21 mouse cellular contexts compared by ENCODE assay signal in the genomic region with DNA sequence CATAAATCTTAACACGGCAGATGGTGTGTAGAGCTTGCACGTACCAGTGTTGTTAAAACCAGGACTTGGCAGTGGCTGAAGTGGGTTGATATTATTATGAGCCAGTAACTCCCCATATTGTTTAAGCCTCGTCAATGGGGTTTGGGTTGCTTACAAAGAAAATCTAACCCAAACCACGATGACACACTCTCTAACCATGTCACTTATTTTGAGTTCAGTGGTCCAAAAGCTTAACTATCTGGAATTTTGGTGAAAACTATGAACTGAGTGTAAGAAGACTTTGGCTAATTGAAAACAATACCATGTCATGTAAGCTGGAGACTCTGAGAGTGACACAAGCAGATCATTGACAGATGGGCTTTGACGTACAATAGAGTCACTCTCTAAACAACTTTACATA. TPM values are rescaled to one million over a fixed set of nuclear protein-coding genes. Genes with fewer than 3 reads are reported as not detected.
DNase-seq lines count a peak whose midpoint lies in the region; TF ChIP-seq lines count a peak whose summit lies in the region.
"Had no signal": no experiment of that assay in that cellular context is flagged by ENCODE, and none has a peak within 500 bp of the region (broad histone marks: within the 10 kb centered on the region; RNA-seq: fewer than 3 reads in every experiment).

No protein-coding gene starts in this region.

- TF ChIP-seq POLR2A in embryonic fibroblast, embryonic 13.5 days (IDR thresholded peaks at IDR 0.05; ENCODE audit: low read depth, low read length): no peak

- DNase-seq in 3T3-L1 (ENCODE audit: low read depth, low spot score): peak; percentile 51
- peak; percentile 90 for DNase-seq in Muller cell, postnatal 12 days (ENCODE audit: inconsistent ontology term)
- no peak for DNase-seq in right cerebral cortex, postnatal 10 days (ENCODE audit: low spot score in 2 of 2)
- DNase-seq in forebrain, embryonic 10.5 days (ENCODE audit: extremely low spot score, low spot score): no peak
- DNase-seq: adrenal gland, adult 8-10 months; adrenal gland, postnatal 14 days; adrenal gland, postnatal 36 days; B cell, adult 2 months; cerebellum, adult 11-12 months; cerebellum, adult 2 months; cerebellum, adult 9-10 months; cerebellum, postnatal 10 days; cerebellum, postnatal 25 days had no signal

- 91% methylated on average over 5 of the region's 5 CpGs for WGBS in forebrain, embryonic 10.5 days

- H3K4me1 ChIP-seq in embryonic fibroblast, embryonic 13.5 days (ENCODE audit: control insufficient read depth, insufficient read depth, low read length): peaks cover 13% of the 10 kb centered on the region
- no peaks in the 10 kb centered on the region for H3K4me1 ChIP-seq in forebrain, embryonic 10.5 days
- H3K4me1 ChIP-seq: embryonic facial prominence, embryonic 10.5 days; embryonic facial prominence, embryonic 12.5 days had no signal

- no peaks in the 10 kb centered on the region for H3K9me3 ChIP-seq in forebrain, embryonic 10.5 days
- H3K9me3 ChIP-seq: embryonic facial prominence, embryonic 10.5 days; embryonic facial prominence, embryonic 12.5 days; G1E had no signal

- H3K27ac ChIP-seq in embryonic fibroblast, embryonic 13.5 days (ENCODE audit: insufficient read depth, low read length): peak overlapping the region; percentile 61
- no peak overlapping the region for H3K27ac ChIP-seq in forebrain, embryonic 10.5 days
- H3K27ac ChIP-seq: embryonic facial prominence, embryonic 10.5 days; embryonic facial prominence, embryonic 12.5 days had no signal

- TF ChIP-seq CTCF in embryonic fibroblast, embryonic 13.5 days (IDR thresholded peaks at IDR 0.05; ENCODE audit: borderline replicate concordance, insufficient read depth, low read length): no peak

- H3K27me3 ChIP-seq in forebrain, embryonic 10.5 days (ENCODE audit: poor library complexity, severe bottlenecking): no peaks in the 10 kb centered on the region
- H3K27me3 ChIP-seq: CH12.LX; embryonic facial prominence, embryonic 12.5 days had no signal

- no peaks in the 10 kb centered on the region for H3K36me3 ChIP-seq in forebrain, embryonic 10.5 days (replicated peaks)
- H3K36me3 ChIP-seq: embryonic facial prominence, embryonic 10.5 days; embryonic facial prominence, embryonic 12.5 days; G1E had no signal

- no peak overlapping the region for H3K4me3 ChIP-seq in embryonic fibroblast, embryonic 13.5 days (ENCODE audit: insufficient read depth, low read length)
- H3K4me3 ChIP-seq in forebrain, embryonic 10.5 days: no peak overlapping the region
- H3K4me3 ChIP-seq: embryonic facial prominence, embryonic 10.5 days; embryonic facial prominence, embryonic 12.5 days; erythroblast, embryonic 14.5 days had no signal

RNA-seq across cellular contexts. Expression of a gene that starts 49.4 kb away (rescaled TPM):
- 4.8 and 11.2 TPM in 2 replicates for polyA plus RNA-seq in embryonic fibroblast, embryonic 13.5 days (2011; ENCODE audit: insufficient read length, low read depth, missing spikeins)
- 0.09 and 0.32 TPM in 2 replicates for polyA plus RNA-seq in forebrain, embryonic 10.5 days (2016; fragmentation: Nextera tagmentation; extraction: Ambion mirVana)
- polyA plus RNA-seq: activated CD4-positive, CD25-positive, alpha-beta regulatory T cell, adult 4 months; CD4-positive, CD25-positive, alpha-beta regulatory T cell, adult 4 months; erythroblast, embryonic 14.5 days; G1E had no signal

Comparison
In these comparisons a context has a peak if more than half of its experiments do, and no peak if none do; other contexts are left out.
1. DNase-seq: peak in 3T3-L1 (single experiment) and Muller cell, postnatal 12 days (single experiment); none in right cerebral cortex, postnatal 10 days (0 of 2) and forebrain, embryonic 10.5 days (single experiment).